Mouse (Mus musculus) olfactory bulb, adult 2 months (tissue): ENCODE results near the gene Cops9.

Experiments
- CTCF ChIP-seq: fragments of 200-500 bp; IDR thresholded peaks from 2 replicates; pipeline ENCODE4 v1.5.1; 2012; ENCODE audit warnings: low read depth, mild to moderate bottlenecking, low read length, moderate library complexity; ENCODE audit not compliant: insufficient read depth
- POLR2A ChIP-seq: fragments of 200-500 bp; IDR thresholded peaks from 2 replicates; pipeline ENCODE4 v1.6.1; 2012; ENCODE audit warnings: mild to moderate bottlenecking, low read depth, low read length, moderate library complexity; ENCODE audit not compliant: insufficient read depth

DNA sequence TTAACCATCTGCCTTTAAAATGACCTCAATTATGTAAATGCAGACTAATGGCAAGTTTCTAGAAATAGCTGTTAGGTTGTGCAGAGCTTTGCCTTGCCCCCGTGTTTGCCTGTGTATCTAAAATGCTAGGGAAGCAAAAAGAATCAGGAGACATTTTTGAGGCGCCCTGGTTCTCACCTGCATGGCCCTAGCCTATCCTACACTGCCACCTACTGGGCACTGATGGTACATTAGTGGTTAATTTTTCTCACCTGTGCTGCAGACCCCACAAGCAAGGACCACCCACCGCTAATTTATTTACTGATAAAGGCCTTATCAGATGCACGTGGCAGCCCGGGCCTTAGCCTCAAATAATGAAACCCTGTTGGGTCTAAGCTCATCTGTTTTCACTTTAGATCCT, 30.8 kb downstream of the Cops9 start:
- no peak for TF ChIP-seq POLR2A
- peak; percentile 36; the same call in 1 of the 2 replicates for TF ChIP-seq CTCF
